23 mouse cellular contexts compared by ENCODE assay signal in the genomic region with DNA sequence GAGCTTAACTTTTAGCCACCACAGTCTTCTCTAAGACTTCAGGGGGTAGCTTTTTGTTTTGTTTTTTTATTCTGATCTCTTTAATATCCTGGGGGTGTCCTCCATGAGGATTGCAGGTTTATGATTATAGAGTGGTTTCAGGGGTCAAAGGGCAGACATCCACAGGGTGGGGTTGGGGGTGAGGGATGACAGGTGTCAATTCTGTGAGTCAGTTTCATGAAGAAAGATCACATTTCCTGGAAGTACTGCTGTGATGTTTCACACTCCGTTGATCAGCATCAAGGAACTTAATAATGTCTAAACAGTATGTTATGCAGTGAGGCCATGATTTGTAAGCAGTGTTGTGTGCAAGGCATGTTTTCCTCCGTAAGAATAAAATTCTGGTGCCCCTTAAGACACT. TPM values are rescaled to one million over a fixed set of nuclear protein-coding genes. Genes with fewer than 3 reads are reported as not detected.
DNase-seq lines count a peak whose midpoint lies in the region; ATAC-seq and TF ChIP-seq lines count a peak whose summit lies in the region.
"Had no signal": no experiment of that assay in that cellular context is flagged by ENCODE, and none has a peak within 500 bp of the region (broad histone marks: within the 10 kb centered on the region; RNA-seq: fewer than 3 reads in every experiment).

No protein-coding gene starts in this region.

- no peak overlapping the region for H3K4me3 ChIP-seq in heart, adult 2 months
- no peak overlapping the region for H3K4me3 ChIP-seq in kidney, embryonic 16.5 days (ENCODE audit: low read length)
- H3K4me3 ChIP-seq in kidney, embryonic 14.5 days (ENCODE audit: low read length), result no peak overlapping the region
- H3K4me3 ChIP-seq: forebrain, embryonic 13.5 days; hindbrain, embryonic 10.5 days; left cerebral cortex, adult 2 months; limb, embryonic 15.5 days; midbrain, embryonic 10.5 days; neural tube, embryonic 15.5 days had no signal

- H3K9ac ChIP-seq in heart, adult 2 months (ENCODE audit: low read depth, low read length), result no peak overlapping the region
- H3K9ac ChIP-seq in kidney, embryonic 16.5 days (replicated peaks; ENCODE audit: low read length), result no peak overlapping the region
- H3K9ac ChIP-seq in kidney, embryonic 14.5 days (ENCODE audit: low read depth, low read length), result no peak overlapping the region
- H3K9ac ChIP-seq: forebrain, embryonic 13.5 days; limb, embryonic 15.5 days; neural tube, embryonic 15.5 days had no signal

- H3K4me2 ChIP-seq in kidney, embryonic 16.5 days (replicated peaks; ENCODE audit: low read depth, low read length), result no peak overlapping the region
- no peak overlapping the region for H3K4me2 ChIP-seq in kidney, embryonic 14.5 days (replicated peaks; ENCODE audit: low read depth, low read length)
- H3K4me2 ChIP-seq: forebrain, embryonic 13.5 days; heart, embryonic 11.5 days; limb, embryonic 15.5 days had no signal

- TF ChIP-seq CTCF in heart, adult 2 months (IDR thresholded peaks at IDR 0.05), result no peak

- no peak for ATAC-seq in kidney, embryonic 16.5 days (ENCODE audit: low FRiP score, low TSS enrichment)
- no peak for ATAC-seq in kidney, embryonic 14.5 days (ENCODE audit: low FRiP score, low TSS enrichment)
- ATAC-seq: forebrain, embryonic 13.5 days; inflammation-experienced regulatory T-cells, adult 6 months; midbrain, embryonic 16.5 days had no signal

- TF ChIP-seq POLR2A in heart, adult 2 months (IDR thresholded peaks at IDR 0.05; ENCODE audit: insufficient read depth, low read depth, low read length), result no peak

- no peak overlapping the region for H3K27ac ChIP-seq in heart, adult 2 months
- peak overlapping the region; percentile 30; the same call in 1 of the 2 replicates for H3K27ac ChIP-seq in kidney, embryonic 16.5 days (ENCODE audit: low read length)
- H3K27ac ChIP-seq in kidney, embryonic 14.5 days (ENCODE audit: low read depth, low read length), result no peak overlapping the region
- H3K27ac ChIP-seq: forebrain, embryonic 13.5 days; left cerebral cortex, adult 2 months; midbrain, embryonic 10.5 days had no signal

- WGBS in heart, adult 2 months, result 81% methylated on average over 2 of the region's 2 CpGs
- 42% methylated on average over 2 of the region's 2 CpGs for WGBS in kidney, embryonic 16.5 days
- WGBS in kidney, embryonic 14.5 days, result 63% methylated on average over 2 of the region's 2 CpGs

- H3K79me2 ChIP-seq in heart, adult 2 months (replicated peaks; ENCODE audit: control insufficient read depth, insufficient read depth, low read length), result no peaks in the 10 kb centered on the region

- TF ChIP-seq EP300 in heart, adult 2 months (IDR thresholded peaks at IDR 0.05; ENCODE audit: insufficient read depth, low read depth, low read length), result no peak

- peak; percentile 83 for DNase-seq in heart, adult 11 months
- DNase-seq in heart, adult 2 months, result no peak
- peak; percentile 41 to 51 for DNase-seq in B cell, adult 2 months
- peak; percentile 42 for DNase-seq in naive thymus-derived CD4-positive, alpha-beta T cell, adult 2 months (ENCODE audit: low read depth)
- DNase-seq in right cerebral cortex, postnatal 14 days, result no peak
- DNase-seq: adrenal gland, postnatal 25 days; cerebellum, adult 9-10 months; heart, postnatal 10 days; left cerebral cortex, postnatal 4 days; lung, adult 18-20 months; lung, postnatal 10 days; thymus, postnatal 36 days had no signal

- H3K9me3 ChIP-seq in kidney, embryonic 16.5 days (ENCODE audit: low read length), result no peaks in the 10 kb centered on the region
- no peaks in the 10 kb centered on the region for H3K9me3 ChIP-seq in kidney, embryonic 14.5 days (ENCODE audit: control insufficient read depth, low read length)
- H3K9me3 ChIP-seq: forebrain, embryonic 13.5 days; hindbrain, embryonic 10.5 days; limb, embryonic 15.5 days; midbrain, embryonic 10.5 days; neural tube, embryonic 15.5 days had no signal

- intact Hi-C loops in heart, adult 2 months (cut with DNase I), result no loop called here

- no peaks in the 10 kb centered on the region for H3K27me3 ChIP-seq in heart, adult 2 months (ENCODE audit: control insufficient read depth, insufficient read depth, low read length)
- H3K27me3 ChIP-seq in kidney, embryonic 16.5 days (ENCODE audit: insufficient read depth, low read length), result no peaks in the 10 kb centered on the region
- no peaks in the 10 kb centered on the region for H3K27me3 ChIP-seq in kidney, embryonic 14.5 days (ENCODE audit: control insufficient read depth, insufficient read depth, low read length)
- H3K27me3 ChIP-seq: forebrain, embryonic 13.5 days; limb, embryonic 15.5 days; neural tube, embryonic 15.5 days had no signal

- peaks cover 4% of the 10 kb centered on the region for H3K36me3 ChIP-seq in heart, adult 2 months (ENCODE audit: control insufficient read depth, insufficient read depth, low read length)
- no peaks in the 10 kb centered on the region for H3K36me3 ChIP-seq in kidney, embryonic 16.5 days (ENCODE audit: insufficient read depth, low read length)
- H3K36me3 ChIP-seq in kidney, embryonic 14.5 days (ENCODE audit: control insufficient read depth, insufficient read depth, low read length), result no peaks in the 10 kb centered on the region
- H3K36me3 ChIP-seq: hindbrain, embryonic 10.5 days; limb, embryonic 15.5 days; midbrain, embryonic 10.5 days; neural tube, embryonic 15.5 days had no signal

- H3K4me1 ChIP-seq in heart, adult 2 months (ENCODE audit: control insufficient read depth, insufficient read depth, low read length), result peaks cover 1% of the 10 kb centered on the region; the same call in 1 of the 2 replicates
- H3K4me1 ChIP-seq in kidney, embryonic 16.5 days (ENCODE audit: insufficient read depth, low read length), result peaks cover 17% of the 10 kb centered on the region
- H3K4me1 ChIP-seq in kidney, embryonic 14.5 days (ENCODE audit: control insufficient read depth, insufficient read depth, low read length), result peaks cover 14% of the 10 kb centered on the region

RNA-seq across cellular contexts. Expression of a gene that starts 8.4 kb away (rescaled TPM):
- 100 to 1,000 TPM; 149 to 209 TPM for total RNA-seq in heart, adult 2 months (2021)
- 59.3 and 109 TPM in 2 replicates for polyA plus RNA-seq in heart, adult 2 months (2012; rRNA removed)
- 140 and 150 TPM in 2 replicates for polyA plus RNA-seq in kidney, embryonic 16.5 days (2015; fragmentation: Nextera tagmentation; extraction: Ambion mirVana)
- polyA plus RNA-seq in kidney, embryonic 14.5 days (2014; fragmentation: Nextera tagmentation; extraction: Ambion mirVana), result 102 and 177 TPM in 2 replicates

Comparison
In these comparisons a context has a peak if more than half of its experiments do, and no peak if none do; other contexts are left out.
1. DNase-seq: peak in heart, adult 11 months (single experiment), B cell, adult 2 months (2 of 2) and naive thymus-derived CD4-positive, alpha-beta T cell, adult 2 months (single experiment); none in heart, adult 2 months (0 of 2) and right cerebral cortex, postnatal 14 days (single experiment).